Mouse (Mus musculus) NIH3T3 (cell line): Measurements from ENCODE around the gene Olfr1447.

ENCODE experiments used
- DNase-seq: peaks from one replicate; pipeline ENCODE4 v3.0.0-alpha.2; 2012; ENCODE audit warnings: low read depth

Gene Olfr1447

GRCm38 (mm10) chr19:12903643-12904042, at the start of gene Olfr1447:
Olfr1447 (minus strand) TSS chr19:12903743.
- no peak for DNase-seq

DNA sequence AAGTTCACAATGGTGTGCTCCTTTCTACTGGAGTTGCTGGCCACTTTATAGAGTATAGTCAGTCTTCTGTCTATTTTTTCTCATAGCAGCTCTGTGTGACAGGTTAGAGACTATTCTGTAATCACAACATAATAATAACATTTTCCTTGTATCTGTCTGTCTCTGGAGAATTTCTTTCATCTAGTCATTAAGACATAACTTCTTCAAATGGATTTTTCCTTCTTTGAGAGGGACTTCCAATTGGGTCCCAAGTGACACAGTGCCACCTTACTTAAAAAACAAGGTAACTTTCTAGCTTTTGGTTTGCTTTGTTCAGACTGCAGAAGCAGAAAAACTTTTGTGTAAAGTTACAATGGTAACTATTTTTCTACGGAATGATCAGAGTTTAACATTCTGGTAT, 46.4 kb upstream of the Olfr1447 start, which contains the start of gene Olfr1450:
TSS of gene Olfr1450 (plus strand) at position 301 of the 400 bp plus-strand sequence.
- no peak for DNase-seq

DNA sequence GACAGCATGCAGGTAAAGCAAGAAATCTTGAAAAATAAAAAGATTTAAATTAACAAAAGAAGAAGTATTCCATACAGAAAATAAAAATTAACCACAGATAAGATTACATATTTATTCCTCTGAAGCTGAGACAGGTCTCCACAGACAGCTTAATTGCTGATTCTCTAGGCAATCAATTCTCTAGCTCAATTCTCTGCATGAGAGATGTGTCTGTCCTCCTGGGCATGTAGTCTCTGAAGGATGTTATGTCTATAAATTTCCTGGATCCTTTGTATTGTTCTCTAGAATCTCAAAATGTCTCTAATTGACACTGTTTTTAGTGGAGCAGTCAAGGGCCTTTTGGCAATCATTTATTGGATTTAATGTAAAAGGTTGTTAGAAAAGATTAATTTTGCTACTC, 27.0 kb upstream of the Olfr1447 start, which contains the start of gene Olfr1449:
TSS of gene Olfr1449 (plus strand) at position 301 of the 400 bp plus-strand sequence.
- DNase-seq, result no peak

- DNase-seq, result no peak
Observed at GRCm38 (mm10) chr19:12924319-12924718, 20.8 kb upstream of the Olfr1447 start, which contains the start of gene Olfr1448. Olfr1448 (minus strand) TSS chr19:12924419.

DNA sequence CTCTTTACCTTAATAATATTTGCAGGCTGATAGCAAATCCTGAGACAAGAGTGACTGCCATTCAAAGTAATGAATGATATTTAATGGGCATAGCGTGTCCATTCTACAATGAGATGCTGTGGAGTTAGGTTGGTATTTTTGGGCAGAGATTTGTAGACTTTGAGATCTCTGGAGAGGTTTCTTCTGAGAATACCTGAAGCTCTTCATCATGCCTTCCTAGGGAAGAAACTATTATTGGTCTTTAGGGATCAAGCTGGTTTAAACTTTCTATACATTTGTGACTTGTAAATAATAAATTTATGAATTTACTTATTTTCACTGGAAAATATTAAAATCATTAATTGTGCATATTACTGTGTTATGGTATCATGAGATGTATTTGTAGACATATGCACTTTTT, 10.1 kb downstream of the Olfr1447 start, which contains the start of gene Olfr1446:
TSS of gene Olfr1446 (minus strand) at position 101 of the 400 bp plus-strand sequence.
- no peak for DNase-seq

DNA sequence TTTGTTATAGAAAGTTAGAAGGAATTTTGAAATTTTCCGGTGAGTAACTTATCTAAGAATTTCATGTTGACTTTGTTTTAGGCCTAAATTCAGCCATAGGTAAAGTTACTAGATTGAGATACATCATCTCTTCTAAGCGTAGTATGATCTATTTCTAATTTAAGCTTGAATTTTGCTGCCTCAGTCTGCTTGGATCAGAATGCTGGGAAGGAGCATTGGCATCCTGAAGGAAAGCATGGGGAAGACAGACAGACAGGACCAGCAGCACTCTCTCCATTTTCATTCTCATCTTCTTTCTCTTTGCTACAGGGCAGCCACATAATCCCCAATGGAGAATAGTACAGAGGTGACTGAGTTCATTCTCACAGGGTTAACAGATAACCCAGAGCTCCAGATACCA, 20.0 kb downstream of the Olfr1447 start, which contains the start of gene Olfr1445:
TSS of gene Olfr1445 (plus strand) at position 301 of the 400 bp plus-strand sequence.
- DNase-seq, result no peak

- no peak for DNase-seq
Observed at GRCm38 (mm10) chr19:12856983-12857382, 46.6 kb downstream of the Olfr1447 start, which contains the start of gene Olfr1444. Olfr1444 (plus strand) TSS chr19:12857283.
